Mouse (Mus musculus) embryonic facial prominence, embryonic 11.5 days (tissue): ENCODE measurements around the gene Nqo1. TPM values are rescaled to one million over a fixed set of nuclear protein-coding genes. Genes with fewer than 3 reads are reported as not detected.

Experiments used
- ATAC-seq: fragments of 200-750 bp; cut with Nextera tagmentation; replicated peaks from 2 replicates; pipeline ENCODE4 v1.8.0; 2017; ENCODE audit warnings: low read depth; ENCODE audit not compliant: insufficient number of reproducible peaks, low FRiP score, low TSS enrichment
- DNase-seq: peaks from one replicate; pipeline ENCODE4 v3.0.0-alpha.2; 2015; ENCODE audit warnings: low spot score
- H3K27ac ChIP-seq: fragments of 300-500 bp; sonication (generic); replicated peaks from 2 replicates; pipeline ENCODE4 v1.5.1; 2014; ENCODE audit warnings: mild to moderate bottlenecking, low read depth, low read length, control low read depth
- H3K27me3 ChIP-seq: fragments of 300-500 bp; sonication (generic); 2 replicates; pipeline ENCODE4 v1.6.1; 2014; ENCODE audit warnings: mild to moderate bottlenecking, low read length, moderate library complexity, mixed read lengths; ENCODE audit not compliant: control insufficient read depth, insufficient read depth
- H3K36me3 ChIP-seq: fragments of 300-500 bp; sonication (generic); replicated peaks from 2 replicates; pipeline ENCODE4 v1.6.1; 2014; ENCODE audit warnings: low read depth, mild to moderate bottlenecking, low read length, moderate library complexity, mixed read lengths; ENCODE audit not compliant: control insufficient read depth, insufficient read depth
- H3K4me1 ChIP-seq: fragments of 300-500 bp; sonication (generic); 2 replicates; pipeline ENCODE4 v1.6.1; 2014; ENCODE audit warnings: low read length, mixed read lengths; ENCODE audit not compliant: control insufficient read depth, insufficient read depth
- H3K4me2 ChIP-seq: fragments of 300-500 bp; sonication (generic); 2 replicates; pipeline ENCODE4 v1.6.1; 2014; ENCODE audit warnings: low read depth, mild to moderate bottlenecking, control low read depth, low read length, moderate library complexity
- H3K4me3 ChIP-seq: fragments of 300-500 bp; sonication (generic); 2 replicates; pipeline ENCODE4 v1.5.1; 2014; ENCODE audit warnings: low read depth, low read length, control low read depth
- H3K9ac ChIP-seq: fragments of 300-500 bp; sonication (generic); replicated peaks from 2 replicates; pipeline ENCODE4 v1.6.1; 2014; ENCODE audit warnings: mild to moderate bottlenecking, control low read depth, low read length
- H3K9me3 ChIP-seq: fragments of 300-500 bp; sonication (generic); replicated peaks from 2 replicates; pipeline ENCODE4 v1.6.1; 2016; ENCODE audit warnings: mild to moderate bottlenecking, low read length, inconsistent platforms, mixed read lengths; ENCODE audit not compliant: control insufficient read depth
- WGBS: fragments of 180-500 bp; shearing (Covaris S2); extraction: QIAGEN DNeasy Blood & Tissue Kit; methylation state at CpG from one replicate; pipeline ENCODE4 v1.1.7; 2014; 5-methylcytosine and 5-hydroxymethylcytosine counted together
- polyA plus RNA-seq: library from polyadenylated mRNA; unstranded; fragments of >200 nt; fragmentation: Nextera tagmentation; extraction: Ambion mirVana; gene quantifications from 2 replicates; pipeline ENCODE4 v1.2.1, GENCODE M21; 2014

Nqo1 gene
- polyA plus RNA-seq, 1 experiment from 2014 or later: 15.0 TPM

DNA sequence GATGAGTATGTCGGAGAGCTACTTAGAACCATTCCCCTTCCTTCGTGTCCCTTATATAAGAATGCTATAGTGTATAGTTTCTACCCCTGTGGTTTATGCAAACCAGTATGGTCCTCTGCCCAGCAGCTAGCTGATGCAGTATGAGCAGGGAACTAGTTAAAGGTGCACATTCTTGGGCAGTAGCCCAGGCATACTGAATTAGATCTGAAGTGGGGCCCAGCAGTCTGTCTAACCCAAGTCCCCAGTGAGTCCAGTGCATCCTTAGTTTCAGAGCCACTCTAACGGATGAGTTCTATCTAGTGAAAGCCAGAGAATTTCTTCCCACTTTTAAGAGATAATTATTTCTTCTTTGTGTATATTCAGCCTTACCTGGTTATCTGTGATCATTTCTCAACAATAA, 25.7 kb downstream of the Nqo1 start:
- no peak for DNase-seq

DNA sequence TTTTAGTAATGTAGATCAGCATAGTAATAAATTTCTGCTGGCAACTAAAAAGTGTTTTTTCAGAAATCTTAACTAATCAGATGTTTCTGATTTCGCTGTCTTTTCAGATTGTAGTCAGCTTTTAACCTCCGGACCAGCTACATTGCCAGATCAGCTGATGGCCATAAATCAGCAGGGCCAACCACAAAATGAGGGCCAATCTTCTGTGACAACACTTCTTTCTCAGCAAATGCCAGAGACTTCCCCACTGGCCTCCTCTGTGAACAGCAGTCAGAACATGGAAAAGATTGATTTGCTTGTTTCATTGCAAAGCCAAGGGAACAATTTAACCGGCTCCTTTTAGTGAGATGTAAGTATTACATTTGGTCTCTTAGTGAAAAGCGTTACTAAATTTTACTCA, 32.7 kb downstream of the Nqo1 start:
- no peaks in the 10 kb centered on the region for H3K9me3 ChIP-seq
- H3K4me1 ChIP-seq: no peaks in the 10 kb centered on the region
- no peak overlapping the region for H3K27ac ChIP-seq
- ATAC-seq: no peak
- 93% methylated on average over 4 of the region's 4 CpGs for whole genome bisulfite sequencing
- H3K36me3 ChIP-seq: peaks cover 3% of the 10 kb centered on the region; the same call in 1 of the 2 replicates
- no peak for DNase-seq
- H3K27me3 ChIP-seq: no peaks in the 10 kb centered on the region
- no peak overlapping the region for H3K4me2 ChIP-seq
- H3K9ac ChIP-seq: no peak overlapping the region
- no peak overlapping the region for H3K4me3 ChIP-seq

More for the DNA sequence above, 25.7 kb downstream of the Nqo1 start:
- Histone ChIP-seq H3K36me3 (no peaks in the 10 kb centered on the region; the same call in 1 of the 2 replicates), H3K27ac (no peak overlapping the region), H3K4me3 (no peak overlapping the region), H3K9me3 (no peaks in the 10 kb centered on the region), H3K4me2 (no peak overlapping the region), H3K27me3 (no peaks in the 10 kb centered on the region), H3K9ac (no peak overlapping the region), H3K4me1 (no peaks in the 10 kb centered on the region)
- no peak for ATAC-seq
- WGBS: 90% methylated on average over 3 of the region's 3 CpGs

Other genes starting within 250 kb of the Nqo1 start
- 8.8 and 9.1 TPM in 2 replicates for gene Nfat5, start 109.7 kb downstream of the Nqo1 start, polyA plus RNA-seq
- gene Nob1, start 21.8 kb upstream of the Nqo1 start, polyA plus RNA-seq: 81.9 and 82.4 TPM in 2 replicates
- 66.0 and 74.6 TPM in 2 replicates for gene Wwp2, start 33.2 kb upstream of the Nqo1 start, polyA plus RNA-seq
- gene Psmd7, start 185.3 kb upstream of the Nqo1 start, polyA plus RNA-seq: 350 and 362 TPM in 2 replicates